Mouse (Mus musculus) cerebellum, adult 9-10 months (tissue): ENCODE measurements around the gene Zdhhc17.

Experiments used
- DNase-seq: peaks from one replicate; pipeline ENCODE4 v3.0.0; 2022

Zdhhc17 gene

GRCm38 (mm10) chr10:111009641-111010479 is at the start of gene Zdhhc17:
Gene Zdhhc17 (minus strand): TSS chr10:111010140.
- peak; percentile 90 for DNase-seq

- DNase-seq, result no peak
Measured at GRCm38 (mm10) chr10:111055770-111056169, 45.8 kb upstream of the Zdhhc17 start.

- DNase-seq, result no peak
Measured at GRCm38 (mm10) chr10:111051606-111052005, 41.7 kb upstream of the Zdhhc17 start.

- no peak for DNase-seq
Measured at GRCm38 (mm10) chr10:111050511-111050910, 40.6 kb upstream of the Zdhhc17 start.

GRCm38 (mm10) chr10:111050061-111050460 is 40.1 kb upstream of the Zdhhc17 start:
- DNase-seq, result no peak

GRCm38 (mm10) chr10:111047895-111048294 is 38.0 kb upstream of the Zdhhc17 start:
- DNase-seq, result no peak

- no peak for DNase-seq
Measured at GRCm38 (mm10) chr10:111040078-111040656, 30.2 kb upstream of the Zdhhc17 start.

GRCm38 (mm10) chr10:111036851-111037250 is 26.9 kb upstream of the Zdhhc17 start:
- no peak for DNase-seq

GRCm38 (mm10) chr10:111035134-111035533 is 25.2 kb upstream of the Zdhhc17 start:
- DNase-seq, result no peak

GRCm38 (mm10) chr10:111031511-111032365 is 21.8 kb upstream of the Zdhhc17 start:
- DNase-seq, result peak; percentile 71

- no peak for DNase-seq
Measured at GRCm38 (mm10) chr10:111030845-111031244, 20.9 kb upstream of the Zdhhc17 start.

- no peak for DNase-seq
Measured at GRCm38 (mm10) chr10:111026106-111026505, 16.2 kb upstream of the Zdhhc17 start.

- no peak for DNase-seq
Measured at GRCm38 (mm10) chr10:111024746-111025145, 14.8 kb upstream of the Zdhhc17 start.

- DNase-seq, result no peak
Measured at GRCm38 (mm10) chr10:111014476-111014875, 4.5 kb upstream of the Zdhhc17 start.

GRCm38 (mm10) chr10:111013265-111013664 is 3.3 kb upstream of the Zdhhc17 start:
- DNase-seq, result no peak

- DNase-seq, result no peak
Measured at GRCm38 (mm10) chr10:111012496-111013038, 2.6 kb upstream of the Zdhhc17 start.

- no peak for DNase-seq
Measured at GRCm38 (mm10) chr10:111011226-111011765, 1.4 kb upstream of the Zdhhc17 start.

- DNase-seq, result peak; percentile 71
Measured at GRCm38 (mm10) chr10:111010480-111011225, 713 bp upstream of the Zdhhc17 start.

GRCm38 (mm10) chr10:111009113-111009640 is 763 bp downstream of the Zdhhc17 start:
- no peak for DNase-seq

- no peak for DNase-seq
Measured at GRCm38 (mm10) chr10:111007687-111008086, 2.3 kb downstream of the Zdhhc17 start.

GRCm38 (mm10) chr10:111005611-111006488 is 4.1 kb downstream of the Zdhhc17 start:
- peak; percentile 53 for DNase-seq
